Mouse (Mus musculus): ENCODE results near the gene Rab5a.

GRCm38 (mm10) chr17:53465569-53465968 lies 13.5 kb upstream of the Rab5a start:
- peak; percentile 49 for TF ChIP-seq CTCF (conservative IDR thresholded peaks at IDR 0.05; ENCODE audit: low read length)
- TF ChIP-seq POU5F1 (IDR thresholded peaks at IDR 0.05; ENCODE audit: borderline replicate concordance, low read length) = no peak
- TF ChIP-seq NANOG (IDR thresholded peaks at IDR 0.05; ENCODE audit: borderline replicate concordance, low read length) = no peak

Measured in E14TG2a.4 (cell line).